Mouse (Mus musculus): Measurements from ENCODE around the gene Tnrc6a.

Gene Tnrc6a

GRCm38 (mm10) chr7:123220633-123220942, 96.9 kb downstream of the Tnrc6a start:
- no peak for DNase-seq (ENCODE audit: extremely low spot score, low read depth, low spot score)

- no peak for DNase-seq (ENCODE audit: extremely low spot score, low read depth, low spot score)
Observed at GRCm38 (mm10) chr7:123224076-123224475, 100.4 kb downstream of the Tnrc6a start.

- DNase-seq (ENCODE audit: extremely low spot score, low read depth, low spot score) = no peak
Observed at GRCm38 (mm10) chr7:123225159-123225558, 101.5 kb downstream of the Tnrc6a start.

- no peak for DNase-seq (ENCODE audit: extremely low spot score, low read depth, low spot score)
Observed at GRCm38 (mm10) chr7:123235449-123235848, 111.8 kb downstream of the Tnrc6a start.

- no peak for DNase-seq (ENCODE audit: extremely low spot score, low read depth, low spot score)
Observed at GRCm38 (mm10) chr7:123238621-123239020, 114.9 kb downstream of the Tnrc6a start.

- no peak for DNase-seq (ENCODE audit: extremely low spot score, low read depth, low spot score)
Observed at GRCm38 (mm10) chr7:123240064-123240463, 116.4 kb downstream of the Tnrc6a start.

- no peak for DNase-seq (ENCODE audit: extremely low spot score, low read depth, low spot score)
Observed at GRCm38 (mm10) chr7:123242241-123242640, 118.6 kb downstream of the Tnrc6a start.

GRCm38 (mm10) chr7:123244833-123245232, 121.1 kb downstream of the Tnrc6a start:
- DNase-seq (ENCODE audit: extremely low spot score, low read depth, low spot score) = no peak

All from hindlimb bud, embryonic 11.5 days (tissue).